10 mouse cellular contexts compared by ENCODE assay signal in genomic region chr12:79916896-79917633, GRCm38 (mm10).
DNase-seq lines count a peak whose midpoint lies in the region; ATAC-seq and TF ChIP-seq lines count a peak whose summit lies in the region.
"Had no signal": no experiment of that assay in that cellular context is flagged by ENCODE, and none has a peak within 500 bp of the region (broad histone marks: within the 10 kb centered on the region; RNA-seq: fewer than 3 reads in every experiment).

No protein-coding gene starts in this region.

- H3K4me2 ChIP-seq in forebrain, embryonic 14.5 days (ENCODE audit: low read length): no peak overlapping the region
- no peak overlapping the region for H3K4me2 ChIP-seq in kidney, embryonic 15.5 days
- H3K4me2 ChIP-seq in stomach, embryonic 16.5 days (ENCODE audit: low read depth, low read length): 0 out of 2 replicates have a peak overlapping the region, but pooled peaks have one; percentile 4

- H3K4me1 ChIP-seq in forebrain, embryonic 10.5 days: peaks cover 62% of the 10 kb centered on the region
- H3K4me1 ChIP-seq in forebrain, embryonic 14.5 days (ENCODE audit: control insufficient read depth, insufficient read depth, low read length): peaks cover 8% of the 10 kb centered on the region
- H3K4me1 ChIP-seq in kidney, embryonic 15.5 days: peaks cover 56% of the 10 kb centered on the region
- peaks cover 3% of the 10 kb centered on the region; the same call in 1 of the 2 replicates for H3K4me1 ChIP-seq in testis, adult 2 months (ENCODE audit: control insufficient read depth, insufficient read depth, low read length)
- H3K4me1 ChIP-seq in stomach, embryonic 16.5 days (ENCODE audit: control insufficient read depth, insufficient read depth, low read length): peaks cover 30% of the 10 kb centered on the region

- no peak for TF ChIP-seq POLR2A in testis, adult 2 months (IDR thresholded peaks at IDR 0.05; ENCODE audit: control insufficient read depth, low read depth, low read length)

- H3K4me3 ChIP-seq in forebrain, embryonic 10.5 days: no peak overlapping the region
- no peak overlapping the region for H3K4me3 ChIP-seq in forebrain, embryonic 14.5 days (ENCODE audit: low read depth, low read length)
- no peak overlapping the region for H3K4me3 ChIP-seq in kidney, embryonic 15.5 days (replicated peaks)
- no peak overlapping the region for H3K4me3 ChIP-seq in testis, adult 2 months (ENCODE audit: control insufficient read depth, low read depth, low read length)
- H3K4me3 ChIP-seq in stomach, embryonic 16.5 days (replicated peaks; ENCODE audit: low read length): no peak overlapping the region
- H3K4me3 ChIP-seq: erythroblast, embryonic 14.5 days had no signal

- ATAC-seq in forebrain, embryonic 14.5 days: no peak
- ATAC-seq in kidney, embryonic 15.5 days (replicated peaks; ENCODE audit: low FRiP score): no peak
- ATAC-seq in stomach, embryonic 16.5 days (ENCODE audit: insufficient read depth, low FRiP score): no peak

- H3K9me3 ChIP-seq in forebrain, embryonic 10.5 days: peaks cover 14% of the 10 kb centered on the region
- peaks cover 5% of the 10 kb centered on the region; the same call in 1 of the 2 replicates for H3K9me3 ChIP-seq in forebrain, embryonic 14.5 days (replicated peaks; ENCODE audit: control insufficient read depth, low read length)
- no peaks in the 10 kb centered on the region for H3K9me3 ChIP-seq in kidney, embryonic 15.5 days (replicated peaks)
- 0 out of 2 replicates have a peak, but pooled peaks cover 6% of the 10 kb centered on the region for H3K9me3 ChIP-seq in stomach, embryonic 16.5 days (replicated peaks; ENCODE audit: control insufficient read depth, low read length)

- 85% methylated on average over 5 of the region's 5 CpGs for WGBS in forebrain, embryonic 10.5 days
- 82% methylated on average over 5 of the region's 5 CpGs for WGBS in forebrain, embryonic 14.5 days
- 61% methylated on average over 5 of the region's 5 CpGs for WGBS in kidney, embryonic 15.5 days
- WGBS in stomach, embryonic 16.5 days: 61% methylated on average over 5 of the region's 5 CpGs

- peak overlapping the region; percentile 76 for H3K27ac ChIP-seq in forebrain, embryonic 10.5 days
- H3K27ac ChIP-seq in forebrain, embryonic 14.5 days (ENCODE audit: low read depth, low read length): no peak overlapping the region
- peak overlapping the region; percentile 95 for H3K27ac ChIP-seq in kidney, embryonic 15.5 days
- peak overlapping the region; percentile 47; the same call in 1 of the 2 replicates for H3K27ac ChIP-seq in testis, adult 2 months (ENCODE audit: control insufficient read depth, insufficient read depth, low read depth, low read length)
- peak overlapping the region; percentile 92 for H3K27ac ChIP-seq in stomach, embryonic 16.5 days (ENCODE audit: low read length)

- peaks cover 9% of the 10 kb centered on the region for H3K36me3 ChIP-seq in forebrain, embryonic 10.5 days (replicated peaks)
- no peaks in the 10 kb centered on the region for H3K36me3 ChIP-seq in forebrain, embryonic 14.5 days (ENCODE audit: control insufficient read depth, insufficient read depth, low read length)
- H3K36me3 ChIP-seq in kidney, embryonic 15.5 days: no peaks in the 10 kb centered on the region
- H3K36me3 ChIP-seq in testis, adult 2 months (ENCODE audit: control insufficient read depth, insufficient read depth, low read length): no peaks in the 10 kb centered on the region
- no peaks in the 10 kb centered on the region for H3K36me3 ChIP-seq in stomach, embryonic 16.5 days (ENCODE audit: control insufficient read depth, insufficient read depth, low read length)

- H3K27me3 ChIP-seq in forebrain, embryonic 10.5 days (ENCODE audit: poor library complexity, severe bottlenecking): no peaks in the 10 kb centered on the region
- no peaks in the 10 kb centered on the region for H3K27me3 ChIP-seq in forebrain, embryonic 14.5 days (replicated peaks; ENCODE audit: control insufficient read depth, insufficient read depth, low read length)
- H3K27me3 ChIP-seq in kidney, embryonic 15.5 days: no peaks in the 10 kb centered on the region
- no peaks in the 10 kb centered on the region for H3K27me3 ChIP-seq in testis, adult 2 months (ENCODE audit: control insufficient read depth, insufficient read depth, low read length)
- no peaks in the 10 kb centered on the region for H3K27me3 ChIP-seq in stomach, embryonic 16.5 days (ENCODE audit: control insufficient read depth, insufficient read depth, low read length)

- no peak for TF ChIP-seq CTCF in testis, adult 2 months (IDR thresholded peaks at IDR 0.05; ENCODE audit: control insufficient read depth, insufficient read depth, insufficient replicate concordance, low read depth, low read length)

- no peak overlapping the region for H3K9ac ChIP-seq in forebrain, embryonic 14.5 days (ENCODE audit: low read length)
- H3K9ac ChIP-seq in kidney, embryonic 15.5 days: 0 out of 2 replicates have a peak overlapping the region, but pooled peaks have one; percentile 3
- peak overlapping the region; percentile 19; the same call in 1 of the 2 replicates for H3K9ac ChIP-seq in stomach, embryonic 16.5 days (ENCODE audit: low read length)

- no peak for DNase-seq in forebrain, embryonic 10.5 days (ENCODE audit: extremely low spot score, low spot score)
- DNase-seq in forebrain, embryonic 14.5 days (ENCODE audit: low spot score): no peak
- DNase-seq in kidney, adult 11 months: no peak
- no peak for DNase-seq in testis, postnatal 10 days (ENCODE audit: low spot score)
- DNase-seq in adrenal gland, postnatal 10 days: no peak
- DNase-seq: cerebellum, postnatal 14 days had no signal
